Mouse (Mus musculus): ENCODE data around the gene Ephb2. TPM values are rescaled to one million over a fixed set of nuclear protein-coding genes. Genes with fewer than 3 reads are reported as not detected.

Ephb2 gene
- polyA plus RNA-seq, 1 experiment, result 16.8 TPM

DNA sequence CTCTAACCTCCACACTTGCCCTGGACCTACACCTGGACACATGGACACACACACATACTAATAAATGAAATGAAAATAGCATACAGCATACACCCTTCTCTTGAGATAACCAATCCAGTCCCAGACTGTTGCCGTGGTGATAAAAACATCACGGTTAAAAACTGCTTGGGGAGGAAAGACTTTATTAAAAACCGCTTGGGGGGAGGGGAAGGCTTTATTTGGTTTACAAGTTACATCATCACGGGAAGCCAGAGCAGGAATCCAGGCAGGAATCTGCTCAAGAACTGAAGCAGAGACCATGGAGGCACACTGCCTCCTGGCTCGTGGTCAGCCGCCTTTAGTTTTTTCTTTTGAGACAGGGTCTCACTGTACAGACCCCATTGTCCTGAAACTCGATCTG lies 222.1 kb downstream of the Ephb2 start:
- Histone ChIP-seq H3K36me3 (ENCODE audit: control insufficient read depth, insufficient read depth) (no peaks in the 10 kb centered on the region), H3K4me3 (ENCODE audit: insufficient read depth, poor library complexity, severe bottlenecking) (no peak overlapping the region), H3K27me3 (ENCODE audit: control insufficient read depth, insufficient read depth, insufficient read length) (no peaks in the 10 kb centered on the region), H3K79me3 (ENCODE audit: low read depth) (no peaks in the 10 kb centered on the region), H3ac (ENCODE audit: control insufficient read depth, insufficient read length, low read depth) (no peak overlapping the region), H3K79me2 (ENCODE audit: control insufficient read depth, insufficient read depth) (no peaks in the 10 kb centered on the region)
- no peak for TF ChIP-seq MAX (IDR thresholded peaks at IDR 0.05)
- TF ChIP-seq CEBPB (IDR thresholded peaks at IDR 0.05; ENCODE audit: low read depth), result no peak
- TF ChIP-seq FOSL1 (IDR thresholded peaks at IDR 0.05; ENCODE audit: insufficient read depth, low read length, poor library complexity, severe bottlenecking), result no peak
- TF ChIP-seq MYOD1 (IDR thresholded peaks at IDR 0.05; ENCODE audit: control insufficient read depth, insufficient read length, low read depth), result no peak
- no peak for TF ChIP-seq USF1 (IDR thresholded peaks at IDR 0.05; ENCODE audit: low read depth)
- TF ChIP-seq CTCF (IDR thresholded peaks at IDR 0.05; ENCODE audit: control insufficient read depth, insufficient read depth, insufficient read length), result no peak
- no peak for TF ChIP-seq MYOG (IDR thresholded peaks at IDR 0.05; ENCODE audit: control insufficient read depth, extremely low read depth, insufficient read length)

GRCm38 (mm10) chr4:136610387-136610856 lies 225.4 kb downstream of the Ephb2 start, which contains the start of gene Tex46:
Gene Tex46, plus strand, starts transcription at chr4:136610437.
- H3K4me3 ChIP-seq (ENCODE audit: insufficient read depth, poor library complexity, severe bottlenecking), result no peak within 1 kb of the TSS
- no peak within 1 kb of the TSS for H3ac ChIP-seq (ENCODE audit: control insufficient read depth, insufficient read length, low read depth)
- no peaks in the 10 kb centered on the region for H3K27me3 ChIP-seq (ENCODE audit: control insufficient read depth, insufficient read depth, insufficient read length)
- H3K36me3 ChIP-seq (ENCODE audit: control insufficient read depth, insufficient read depth), result no peaks in the 10 kb centered on the region
- TF ChIP-seq MAX (IDR thresholded peaks at IDR 0.05) (no peak), MYOD1 (IDR thresholded peaks at IDR 0.05; ENCODE audit: control insufficient read depth, insufficient read length, low read depth) (no peak), USF1 (IDR thresholded peaks at IDR 0.05; ENCODE audit: low read depth) (no peak), MYOG (IDR thresholded peaks at IDR 0.05; ENCODE audit: control insufficient read depth, extremely low read depth, insufficient read length) (no peak), CEBPB (IDR thresholded peaks at IDR 0.05; ENCODE audit: low read depth) (no peak), CTCF (IDR thresholded peaks at IDR 0.05; ENCODE audit: control insufficient read depth, insufficient read depth, insufficient read length) (no peak), FOSL1 (IDR thresholded peaks at IDR 0.05; ENCODE audit: insufficient read depth, low read length, poor library complexity, severe bottlenecking) (no peak)
- no peaks in the 10 kb centered on the region for H3K79me2 ChIP-seq (ENCODE audit: control insufficient read depth, insufficient read depth)
- H3K79me3 ChIP-seq (ENCODE audit: low read depth), result no peaks in the 10 kb centered on the region

DNA sequence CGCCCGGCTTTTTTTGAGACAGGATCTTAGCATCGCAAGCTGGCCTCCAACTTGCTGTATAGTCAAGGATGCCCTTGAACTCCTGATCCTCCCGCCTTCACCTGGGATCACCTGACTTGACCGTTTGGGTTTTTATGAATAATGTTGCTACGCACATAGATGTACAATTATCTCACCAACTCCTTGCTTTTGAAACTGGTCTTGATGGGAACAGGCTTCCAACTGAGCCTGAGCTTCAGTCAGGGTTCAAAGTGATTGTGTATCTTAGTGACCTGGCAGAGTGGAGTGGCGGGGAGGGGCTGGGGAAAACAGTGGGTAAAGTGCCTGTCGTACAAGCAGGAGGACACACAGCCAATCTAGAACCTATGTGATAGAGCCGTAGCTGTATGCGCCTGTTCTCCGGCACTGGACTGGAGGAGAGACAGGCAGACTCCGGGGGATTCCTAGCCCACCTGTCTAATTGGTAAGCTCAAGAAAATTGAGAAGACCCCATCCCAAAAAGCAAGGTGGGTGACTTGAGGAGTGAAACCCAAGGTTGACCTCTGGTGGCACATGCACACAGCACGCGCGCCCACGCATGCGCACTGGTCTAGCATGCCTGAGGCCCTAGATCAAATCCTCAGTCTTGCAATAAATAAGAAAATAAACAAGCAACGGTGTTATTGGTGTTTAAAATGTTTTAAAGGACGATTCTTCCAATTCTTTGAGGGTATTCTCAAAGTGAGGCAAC lies 229.9 kb downstream of the Ephb2 start:
- Histone ChIP-seq H3K79me3 (ENCODE audit: low read depth) (peaks cover 12% of the 10 kb centered on the region), H3ac (ENCODE audit: control insufficient read depth, insufficient read length, low read depth) (no peak overlapping the region), H3K36me3 (ENCODE audit: control insufficient read depth, insufficient read depth) (no peaks in the 10 kb centered on the region), H3K79me2 (ENCODE audit: control insufficient read depth, insufficient read depth) (peaks cover 15% of the 10 kb centered on the region), H3K4me3 (ENCODE audit: insufficient read depth, poor library complexity, severe bottlenecking) (no peak overlapping the region), H3K27me3 (ENCODE audit: control insufficient read depth, insufficient read depth, insufficient read length) (no peaks in the 10 kb centered on the region)
- TF ChIP-seq FOSL1 (IDR thresholded peaks at IDR 0.05; ENCODE audit: insufficient read depth, low read length, poor library complexity, severe bottlenecking) (no peak), MYOG (IDR thresholded peaks at IDR 0.05; ENCODE audit: control insufficient read depth, extremely low read depth, insufficient read length) (no peak), MYOD1 (IDR thresholded peaks at IDR 0.05; ENCODE audit: control insufficient read depth, insufficient read length, low read depth) (no peak)

DNA sequence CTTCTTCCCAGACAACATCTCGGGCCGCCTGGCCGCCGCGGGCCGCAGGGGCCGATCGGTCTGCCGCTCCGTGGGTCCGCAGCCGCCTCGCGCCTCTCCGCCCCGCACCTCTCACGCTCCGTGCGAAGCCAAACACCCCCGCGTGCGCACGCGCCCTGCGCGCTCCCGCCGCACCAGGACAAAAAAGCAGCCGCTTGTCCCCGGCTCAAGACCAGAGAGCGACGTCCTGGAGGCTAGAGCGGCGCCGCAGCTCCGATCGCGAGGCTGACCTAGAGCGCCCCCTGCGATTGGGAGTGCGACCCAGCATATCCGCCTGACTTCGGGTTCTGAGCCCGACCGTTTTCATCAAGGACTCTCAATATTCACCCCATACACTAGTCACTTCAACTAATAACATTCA lies 233.2 kb downstream of the Ephb2 start, which contains the start of gene Kdm1a:
Gene Kdm1a, minus strand, starts transcription at position 156 of the 400 bp plus-strand sequence.
- H3ac ChIP-seq (ENCODE audit: control insufficient read depth, insufficient read length, low read depth), result peak within 1 kb of the TSS; percentile 89
- peak within 1 kb of the TSS; percentile 74 for H3K4me3 ChIP-seq (ENCODE audit: insufficient read depth, poor library complexity, severe bottlenecking)
- peaks cover 40% of the 10 kb centered on the region for H3K79me3 ChIP-seq (ENCODE audit: low read depth)
- H3K36me3 ChIP-seq (ENCODE audit: control insufficient read depth, insufficient read depth), result no peaks in the 10 kb centered on the region
- peak; percentile 70 for TF ChIP-seq MAX (IDR thresholded peaks at IDR 0.05)
- TF ChIP-seq MYOG (IDR thresholded peaks at IDR 0.05; ENCODE audit: control insufficient read depth, extremely low read depth, insufficient read length), result no peak
- TF ChIP-seq CTCF (IDR thresholded peaks at IDR 0.05; ENCODE audit: control insufficient read depth, insufficient read depth, insufficient read length), result peak; percentile 80
- TF ChIP-seq MYOD1 (IDR thresholded peaks at IDR 0.05; ENCODE audit: control insufficient read depth, insufficient read length, low read depth), result no peak
- peaks cover 47% of the 10 kb centered on the region for H3K79me2 ChIP-seq (ENCODE audit: control insufficient read depth, insufficient read depth)
- H3K27me3 ChIP-seq (ENCODE audit: control insufficient read depth, insufficient read depth, insufficient read length), result no peaks in the 10 kb centered on the region

GRCm38 (mm10) chr4:136602018-136602554 lies 233.7 kb downstream of the Ephb2 start:
- peak overlapping the region; percentile 89 for H3ac ChIP-seq (ENCODE audit: control insufficient read depth, insufficient read length, low read depth)
- H3K79me3 ChIP-seq (ENCODE audit: low read depth), result peaks cover 44% of the 10 kb centered on the region
- no peaks in the 10 kb centered on the region for H3K36me3 ChIP-seq (ENCODE audit: control insufficient read depth, insufficient read depth)
- H3K27me3 ChIP-seq (ENCODE audit: control insufficient read depth, insufficient read depth, insufficient read length), result no peaks in the 10 kb centered on the region
- peak overlapping the region; percentile 74 for H3K4me3 ChIP-seq (ENCODE audit: insufficient read depth, poor library complexity, severe bottlenecking)
- H3K79me2 ChIP-seq (ENCODE audit: control insufficient read depth, insufficient read depth), result peaks cover 52% of the 10 kb centered on the region
- TF ChIP-seq CEBPB (IDR thresholded peaks at IDR 0.05; ENCODE audit: low read depth) (no peak), MYOD1 (IDR thresholded peaks at IDR 0.05; ENCODE audit: control insufficient read depth, insufficient read length, low read depth) (no peak), MAX (IDR thresholded peaks at IDR 0.05) (no peak), CTCF (IDR thresholded peaks at IDR 0.05; ENCODE audit: control insufficient read depth, insufficient read depth, insufficient read length) (no peak)

GRCm38 (mm10) chr4:136601476-136601875 lies 234.3 kb downstream of the Ephb2 start:
- Histone ChIP-seq H3K79me2 (ENCODE audit: control insufficient read depth, insufficient read depth) (peaks cover 58% of the 10 kb centered on the region), H3K36me3 (ENCODE audit: control insufficient read depth, insufficient read depth) (no peaks in the 10 kb centered on the region), H3K79me3 (ENCODE audit: low read depth) (peaks cover 50% of the 10 kb centered on the region), H3K27me3 (ENCODE audit: control insufficient read depth, insufficient read depth, insufficient read length) (no peaks in the 10 kb centered on the region), H3K4me3 (ENCODE audit: insufficient read depth, poor library complexity, severe bottlenecking) (peak overlapping the region; percentile 74), H3ac (ENCODE audit: control insufficient read depth, insufficient read length, low read depth) (no peak overlapping the region)
- TF ChIP-seq CEBPB (IDR thresholded peaks at IDR 0.05; ENCODE audit: low read depth) (no peak), FOSL1 (IDR thresholded peaks at IDR 0.05; ENCODE audit: insufficient read depth, low read length, poor library complexity, severe bottlenecking) (no peak), MYOD1 (IDR thresholded peaks at IDR 0.05; ENCODE audit: control insufficient read depth, insufficient read length, low read depth) (no peak), MYOG (IDR thresholded peaks at IDR 0.05; ENCODE audit: control insufficient read depth, extremely low read depth, insufficient read length) (no peak), CTCF (IDR thresholded peaks at IDR 0.05; ENCODE audit: control insufficient read depth, insufficient read depth, insufficient read length) (no peak), USF1 (IDR thresholded peaks at IDR 0.05; ENCODE audit: low read depth) (no peak), MAX (IDR thresholded peaks at IDR 0.05) (no peak)

Data from C2C12 (cell line).